Mouse (Mus musculus): Measurements from ENCODE around the gene Tmem245. TPM values are rescaled to one million over a fixed set of nuclear protein-coding genes. Genes with fewer than 3 reads are reported as not detected.

Tmem245 gene
- total and polyA plus RNA-seq, 3 experiments = 7.3 to 15.0 (median 7.7) TPM

DNA sequence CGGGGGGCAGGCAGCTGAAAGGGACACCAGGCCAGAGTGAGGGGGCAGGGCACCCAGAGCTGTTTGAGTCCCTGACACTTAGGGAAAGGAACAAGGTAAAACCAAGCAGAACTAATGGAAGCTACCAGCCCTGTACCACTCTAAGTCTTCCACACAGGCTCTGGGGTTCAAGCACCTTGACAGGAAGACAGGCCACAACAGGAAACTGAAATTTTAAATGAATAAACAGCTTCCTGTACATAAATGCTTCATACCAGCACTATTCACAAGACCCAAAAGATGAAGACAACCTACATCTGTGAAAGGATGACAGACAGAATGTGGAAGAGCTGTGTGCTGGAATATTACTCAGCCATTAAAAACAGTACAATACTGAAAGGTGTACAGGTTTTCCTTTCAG lies 11.9 kb downstream of the Tmem245 start:
- peaks cover under 1 to 7% of the 10 kb centered on the region in 2 experiments for H3K36me3 ChIP-seq (ENCODE audit: control insufficient read depth in 1 of 2, insufficient read depth in 2 of 2, low read length in 2 of 2)
- DNase-seq (ENCODE audit: low read depth, low spot score) = no peak

DNA sequence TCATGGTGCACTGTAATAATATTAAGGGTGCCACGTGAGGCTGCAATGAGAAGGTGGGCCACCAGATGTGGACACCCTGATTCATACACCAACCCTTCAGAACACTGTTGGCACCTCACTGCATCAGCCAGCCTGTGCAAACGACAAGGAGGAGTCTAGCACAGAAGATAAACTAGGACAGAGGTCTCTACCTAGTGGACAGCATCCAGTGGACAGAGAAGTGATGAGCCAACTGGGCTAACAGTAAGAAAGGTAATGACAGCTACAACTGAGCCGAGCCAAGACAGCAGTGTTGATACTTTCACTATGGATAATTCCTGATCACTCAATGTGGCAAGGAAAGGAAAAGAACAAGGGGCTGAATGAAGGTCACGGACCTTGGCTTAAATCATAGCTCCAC lies 14.1 kb downstream of the Tmem245 start:
- Histone ChIP-seq H3K4me3 (ENCODE audit: control insufficient read depth in 1 of 2, insufficient read depth in 1 of 2, low read depth in 2 of 2, low read length in 2 of 2) (no peak overlapping the region), H3K4me1 (ENCODE audit: control insufficient read depth in 1 of 2, insufficient read depth in 2 of 2, low read length in 2 of 2) (no peaks in the 10 kb centered on the region), H3K27ac (ENCODE audit: control insufficient read depth, low read depth, low read length) (no peak overlapping the region), H3K9ac (ENCODE audit: control insufficient read depth, low read depth, low read length, poor library complexity, severe bottlenecking) (no peak overlapping the region), H3K79me2 (ENCODE audit: control insufficient read depth, insufficient read depth, low read length, poor library complexity) (peaks cover 3% of the 10 kb centered on the region), H3K9me3 (replicated peaks; ENCODE audit: insufficient read depth, low read length) (no peaks in the 10 kb centered on the region), H3K27me3 (ENCODE audit: control insufficient read depth in 1 of 2, insufficient read depth in 2 of 2, low read length in 2 of 2) (no peaks in the 10 kb centered on the region), H3K36me3 (ENCODE audit: control insufficient read depth in 1 of 2, insufficient read depth in 2 of 2, low read length in 2 of 2) (peaks cover 0 to 15% of the 10 kb centered on the region in 2 experiments; a peak in 2 of 4 replicates)
- no peak for DNase-seq (ENCODE audit: low read depth, low spot score)
- TF ChIP-seq CHD1 (IDR thresholded peaks at IDR 0.05; ENCODE audit: low read depth, low read length) (no peak), E2F4 (IDR thresholded peaks at IDR 0.05; ENCODE audit: borderline replicate concordance, low read depth, low read length) (no peak), MEF2A (IDR thresholded peaks at IDR 0.05; ENCODE audit: extremely low read depth, insufficient replicate concordance, low read depth, low read length, poor library complexity, severe bottlenecking) (no peak), MXI1 (IDR thresholded peaks at IDR 0.05; ENCODE audit: low read depth, low read length) (no peak), RCOR1 (IDR thresholded peaks at IDR 0.05; ENCODE audit: low read depth, low read length) (no peak), MYB (IDR thresholded peaks at IDR 0.05; ENCODE audit: low read depth, low read length) (no peak), USF2 (IDR thresholded peaks at IDR 0.05; ENCODE audit: borderline replicate concordance in 1 of 2, insufficient read depth in 1 of 2, low read depth in 1 of 2, low read length in 2 of 2) (no peak), ZKSCAN1 (IDR thresholded peaks at IDR 0.05; ENCODE audit: low read depth, low read length) (no peak), NELFE (IDR thresholded peaks at IDR 0.05; ENCODE audit: low read depth, low read length) (no peak)

More for the DNA sequence above, 11.9 kb downstream of the Tmem245 start:
- H3K4me3 ChIP-seq (ENCODE audit: control insufficient read depth in 1 of 2, insufficient read depth in 1 of 2, low read depth in 2 of 2, low read length in 2 of 2) = no peak overlapping the region
- H3K79me2 ChIP-seq (ENCODE audit: control insufficient read depth, insufficient read depth, low read length, poor library complexity) = peaks cover 16% of the 10 kb centered on the region
- no peaks in the 10 kb centered on the region for H3K27me3 ChIP-seq (ENCODE audit: control insufficient read depth in 1 of 2, insufficient read depth in 2 of 2, low read length in 2 of 2)
- TF ChIP-seq NRF1 (IDR thresholded peaks at IDR 0.05; ENCODE audit: insufficient read depth, low read depth, low read length, poor library complexity, severe bottlenecking) = no peak
- no peak for TF ChIP-seq E2F4 (IDR thresholded peaks at IDR 0.05; ENCODE audit: borderline replicate concordance, low read depth, low read length)
- no peak for TF ChIP-seq ZKSCAN1 (IDR thresholded peaks at IDR 0.05; ENCODE audit: low read depth, low read length)
- TF ChIP-seq USF1 (IDR thresholded peaks at IDR 0.05; ENCODE audit: low read depth, low read length) = no peak
- TF ChIP-seq ZC3H11A (IDR thresholded peaks at IDR 0.05; ENCODE audit: low read depth, low read length) = no peak
- TF ChIP-seq UBTF (IDR thresholded peaks at IDR 0.05; ENCODE audit: borderline replicate concordance, insufficient read depth, low read depth, low read length) = no peak
- TF ChIP-seq MEF2A (IDR thresholded peaks at IDR 0.05; ENCODE audit: extremely low read depth, insufficient replicate concordance, low read depth, low read length, poor library complexity, severe bottlenecking) = no peak
- TF ChIP-seq ZMIZ1 (IDR thresholded peaks at IDR 0.05; ENCODE audit: low read depth, low read length) = no peak
- TF ChIP-seq KAT2A (conservative IDR thresholded peaks at IDR 0.05; ENCODE audit: low read depth, low read length) = no peak
- no peak for TF ChIP-seq ELF1 (IDR thresholded peaks at IDR 0.05; ENCODE audit: low read depth, low read length)
- no peak for TF ChIP-seq GABPA (IDR thresholded peaks at IDR 0.05; ENCODE audit: low read depth, low read length)
- TF ChIP-seq SMC3 (IDR thresholded peaks at IDR 0.05; ENCODE audit: low read depth, low read length) = no peak
- TF ChIP-seq CHD1 (IDR thresholded peaks at IDR 0.05; ENCODE audit: low read depth, low read length) = no peak
- TF ChIP-seq RCOR1 (IDR thresholded peaks at IDR 0.05; ENCODE audit: low read depth, low read length) = no peak
- no peak for TF ChIP-seq MAZ (IDR thresholded peaks at IDR 0.05; ENCODE audit: low read depth, low read length)
- TF ChIP-seq TAL1 (IDR thresholded peaks at IDR 0.05; ENCODE audit: low read length) = no peak
- no peak for TF ChIP-seq MXI1 (IDR thresholded peaks at IDR 0.05; ENCODE audit: low read depth, low read length)
- TF ChIP-seq GATA1 (IDR thresholded peaks at IDR 0.05; ENCODE audit: low read depth, low read length) = no peak
- TF ChIP-seq TBP (IDR thresholded peaks at IDR 0.05; ENCODE audit: low read depth, low read length) = no peak
- TF ChIP-seq EP300 (IDR thresholded peaks at IDR 0.05; ENCODE audit: low read depth in 1 of 2, low read length in 2 of 2) = no peak
- no peaks in the 10 kb centered on the region for H3K9me3 ChIP-seq (replicated peaks; ENCODE audit: insufficient read depth, low read length)
- peaks cover 0 to 2% of the 10 kb centered on the region in 2 experiments; a peak in 1 of 4 replicates for H3K4me1 ChIP-seq (ENCODE audit: control insufficient read depth in 1 of 2, insufficient read depth in 2 of 2, low read length in 2 of 2)
- no peak overlapping the region for H3K9ac ChIP-seq (ENCODE audit: control insufficient read depth, low read depth, low read length, poor library complexity, severe bottlenecking)
- no peak overlapping the region for H3K27ac ChIP-seq (ENCODE audit: control insufficient read depth, low read depth, low read length)
